Mouse (Mus musculus) urinary bladder, adult 18-20 months (tissue): Measurements from ENCODE around the gene Gm3468.
"Not testable (repeated sequence)": the region's sequence is repeated elsewhere in the genome, so short reads cannot be mapped to it uniquely, and the experiment has no call there.

Experiments
- DNase-seq, 2 experiments: peaks; one replicate each; pipeline ENCODE4 v3.0.0; 2022; ENCODE audit warnings: low spot score in 2 of 2, mixed read lengths in 2 of 2

Gm3468 gene

DNA sequence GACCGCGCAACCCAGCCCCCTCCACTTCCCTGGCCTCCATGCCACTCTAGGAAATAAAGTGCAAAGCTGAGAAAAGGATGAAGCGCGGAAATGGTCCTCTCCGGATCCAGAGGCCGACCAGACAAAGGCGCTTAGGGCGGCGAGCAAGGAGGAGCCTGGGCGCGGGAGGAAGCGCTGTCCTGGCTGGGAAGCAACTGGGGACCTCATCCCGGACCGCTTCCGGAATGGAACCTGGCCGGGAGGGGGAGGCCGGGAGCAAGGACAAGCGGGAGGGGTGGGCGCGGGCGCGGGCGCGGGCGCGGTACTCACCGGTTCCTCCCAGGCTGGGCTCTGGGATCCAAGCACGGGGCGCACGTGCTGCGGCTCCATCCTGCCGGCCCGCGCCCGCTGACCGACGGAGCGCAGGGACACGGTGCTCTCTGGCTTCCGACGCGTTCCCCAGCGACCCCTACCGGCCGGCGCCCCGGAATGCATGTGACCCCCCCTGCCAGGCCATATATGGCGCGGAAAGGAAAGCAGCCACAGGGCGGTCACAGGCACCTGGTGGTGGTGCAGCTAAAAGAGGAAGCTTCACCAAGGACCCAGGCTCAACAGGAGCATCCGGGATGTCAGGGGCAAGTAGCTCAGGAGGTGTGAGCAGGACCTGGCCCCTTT is at the start of gene Gm3468:
Gm3468 (minus strand) TSS at position 394 of the 654 bp plus-strand sequence.
- peak; percentile 47 to 52 for DNase-seq

DNA sequence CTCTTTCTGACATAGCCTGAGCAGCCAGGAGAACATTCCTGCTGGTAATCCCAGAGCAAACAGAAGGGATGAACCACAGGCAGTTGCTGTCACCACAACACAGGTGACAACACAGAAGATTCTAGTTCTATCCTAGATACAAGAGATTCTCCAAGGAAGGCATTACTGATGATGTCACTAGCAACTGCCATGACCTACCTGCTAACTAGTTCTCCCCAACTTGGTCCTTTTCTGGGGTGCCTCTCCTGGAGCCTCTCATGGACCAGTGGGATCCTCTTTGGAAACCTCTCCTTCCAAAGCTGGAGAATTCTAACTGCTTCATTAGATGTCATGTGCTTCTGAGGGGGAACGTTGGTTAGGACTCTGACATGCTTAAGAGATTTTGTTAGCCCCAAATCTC is 17.2 kb upstream of the Gm3468 start, which contains the start of gene Gm3476:
Gm3476 (minus strand) TSS at position 101 of the 400 bp plus-strand sequence.
- DNase-seq, result not testable (repeated sequence)

DNA sequence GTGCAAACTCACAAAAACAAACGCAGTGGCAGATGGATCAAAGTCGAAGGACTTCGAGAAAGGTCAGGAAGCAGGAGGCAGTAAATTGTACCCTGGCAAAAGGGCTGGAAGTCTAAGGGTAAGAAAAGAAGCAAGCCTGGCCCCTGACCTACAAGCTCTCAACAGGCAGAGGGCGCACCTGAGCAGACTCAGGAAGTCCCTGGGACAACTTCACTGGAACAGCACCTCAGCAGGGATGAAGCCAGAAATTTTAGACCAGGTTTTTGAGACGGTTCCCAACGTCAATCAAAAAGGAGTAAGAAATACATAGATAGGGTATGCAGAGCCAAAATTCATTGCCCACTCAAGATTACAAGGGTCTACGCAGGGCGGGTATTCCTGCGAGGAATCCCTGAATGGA is 965 bp downstream of the Gm3468 start:
- peak in 1 of 2 experiments; percentile 1 for DNase-seq

GRCm38 (mm10) chr14:6093842-6094241 is 14.6 kb downstream of the Gm3468 start, which contains the start of gene Gm8206:
Gene Gm8206, minus strand, starts transcription at chr14:6093942.
- not testable (repeated sequence) for DNase-seq

DNA sequence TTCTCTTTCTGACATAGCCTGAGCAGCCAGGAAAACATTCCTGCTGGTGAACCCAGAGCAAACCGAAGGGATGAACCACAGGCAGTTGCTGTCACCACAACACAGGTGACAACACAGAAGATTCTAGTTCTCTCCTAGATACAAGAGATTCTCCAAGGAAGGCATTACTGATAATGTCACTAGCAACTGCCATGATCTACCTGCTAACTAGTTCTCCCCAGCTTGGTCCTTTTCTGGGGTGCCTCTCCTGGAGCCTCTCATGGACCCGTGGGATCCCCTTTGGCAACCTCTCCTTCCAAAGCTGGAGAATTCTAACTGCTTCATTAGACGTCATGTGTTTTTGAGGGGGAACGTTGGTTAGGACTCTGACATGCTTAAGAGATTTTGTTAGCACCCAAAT is 50.3 kb downstream of the Gm3468 start, which contains the start of gene Gm6337:
Gm6337 (minus strand) TSS at position 101 of the 400 bp plus-strand sequence.
- not testable (repeated sequence) for DNase-seq
